Mouse (Mus musculus): ENCODE data around the gene Ccrl2.

DNA sequence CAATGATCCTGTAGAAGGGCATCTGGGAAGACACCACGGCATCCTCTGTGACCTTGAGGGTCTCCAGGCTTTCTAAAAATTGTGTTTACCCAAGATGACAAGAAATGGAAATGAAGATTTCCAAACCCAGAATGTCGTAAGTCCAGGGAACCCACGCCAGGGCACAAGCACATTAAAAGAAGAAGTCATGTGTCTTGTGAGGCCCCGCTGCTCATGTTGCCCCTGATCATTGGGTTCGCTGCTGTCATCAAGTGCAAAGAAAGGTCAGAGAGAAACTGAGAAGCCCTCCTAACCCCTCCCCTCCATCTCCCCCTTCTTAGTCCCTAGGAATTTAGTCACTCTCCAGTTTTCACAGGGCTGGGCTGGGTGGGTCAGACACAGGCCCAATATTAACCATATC, 5.5 kb upstream of the Ccrl2 start:
- TF ChIP-seq CTCF (IDR thresholded peaks at IDR 0.05): no peak
- no peak for TF ChIP-seq EP300 (IDR thresholded peaks at IDR 0.05)
